Mouse (Mus musculus): ENCODE measurements around the gene Ssh3.

DNA sequence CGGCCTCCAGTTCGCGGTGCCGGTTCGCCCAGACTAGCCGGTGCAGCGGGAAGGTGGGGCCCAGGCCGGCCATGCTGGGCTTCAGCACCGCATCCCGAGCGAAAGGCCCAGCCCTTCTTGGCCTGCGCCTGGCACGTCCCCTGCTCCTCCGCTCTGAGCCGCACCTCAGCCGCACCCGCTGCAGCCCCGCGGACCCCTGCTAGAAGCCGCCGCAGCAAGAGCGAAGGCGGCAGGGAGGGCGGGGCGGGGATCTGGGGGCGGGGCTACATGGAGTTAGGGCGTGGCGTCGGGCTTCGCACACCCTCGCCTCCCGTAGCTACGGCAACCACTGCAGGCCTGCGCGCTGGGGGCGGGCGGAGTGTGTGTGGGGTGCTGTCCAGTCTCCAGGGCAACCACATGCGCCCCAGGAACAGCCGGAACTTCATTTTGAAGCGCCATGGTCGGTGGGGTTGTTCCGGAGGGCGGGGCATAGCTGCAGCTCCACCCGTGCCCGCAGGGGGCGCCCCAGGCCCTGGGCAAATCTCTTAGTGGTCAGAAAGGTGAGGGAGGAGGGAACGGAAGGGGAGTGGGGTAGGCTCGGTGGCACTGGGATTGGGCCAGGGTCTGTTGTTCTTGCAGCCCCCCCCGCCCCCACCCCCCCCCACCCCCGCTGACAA lies 14.0 kb upstream of the Ssh3 start, which contains the start of gene Ankrd13d:
- TF ChIP-seq CTCF (IDR thresholded peaks at IDR 0.05; ENCODE audit: low read depth, low read length) (peak; percentile 66), POLR2A (IDR thresholded peaks at IDR 0.05; ENCODE audit: insufficient read depth, low read length) (peak; percentile 40), EP300 (IDR thresholded peaks at IDR 0.05; ENCODE audit: insufficient read depth, low read depth, low read length) (no peak)
